Mouse (Mus musculus) limb, embryonic 13.5 days (tissue): Measurements from ENCODE around the gene Slc5a12. TPM values are rescaled to one million over a fixed set of nuclear protein-coding genes. Genes with fewer than 3 reads are reported as not detected.

ENCODE experiments used
- ATAC-seq: fragments of 200-750 bp; cut with Nextera tagmentation; 2 replicates; pipeline ENCODE4 v1.8.0; 2017; ENCODE audit warnings: low read depth, moderate number of reproducible peaks, moderate TSS enrichment; ENCODE audit not compliant: low FRiP score
- H3K27ac ChIP-seq: fragments of 300-500 bp; sonication (generic); 2 replicates; pipeline ENCODE4 v1.5.1; 2015; ENCODE audit warnings: inconsistent platforms, mild to moderate bottlenecking, moderate library complexity
- H3K27me3 ChIP-seq: fragments of 300-500 bp; sonication (generic); 2 replicates; pipeline ENCODE4 v1.6.1; 2015; ENCODE audit warnings: mild to moderate bottlenecking, inconsistent platforms
- H3K36me3 ChIP-seq: fragments of 300-500 bp; sonication (generic); 2 replicates; pipeline ENCODE4 v1.6.1; 2015; ENCODE audit warnings: inconsistent platforms, mild to moderate bottlenecking, moderate library complexity
- H3K4me1 ChIP-seq: fragments of 300-500 bp; sonication (generic); 2 replicates; pipeline ENCODE4 v1.6.1; 2015; ENCODE audit warnings: inconsistent platforms
- H3K4me2 ChIP-seq: fragments of 300-500 bp; sonication (generic); replicated peaks from 2 replicates; pipeline ENCODE4 v1.6.1; 2015; ENCODE audit warnings: inconsistent platforms, mild to moderate bottlenecking, moderate library complexity
- H3K4me3 ChIP-seq: fragments of 300-500 bp; sonication (generic); 2 replicates; pipeline ENCODE4 v1.5.1; 2015; ENCODE audit warnings: moderate library complexity, mild to moderate bottlenecking, inconsistent platforms
- H3K9ac ChIP-seq: fragments of 300-500 bp; sonication (generic); 2 replicates; pipeline ENCODE4 v1.6.1; 2015; ENCODE audit warnings: mild to moderate bottlenecking, inconsistent platforms
- H3K9me3 ChIP-seq: fragments of 300-500 bp; sonication (generic); 2 replicates; pipeline ENCODE4 v1.6.1; 2016; ENCODE audit warnings: inconsistent platforms
- WGBS: fragments of 180-500 bp; shearing (Covaris S2); methylation state at CpG from one replicate; pipeline ENCODE4 v1.1.7; 2015; 5-methylcytosine and 5-hydroxymethylcytosine counted together
- polyA plus RNA-seq: library from polyadenylated mRNA; unstranded; fragments of >200 nt; fragmentation: Nextera tagmentation; extraction: Ambion mirVana; gene quantifications from 2 replicates; pipeline ENCODE4 v1.2.1, GENCODE M21; 2015

Slc5a12 gene
- 0.05 TPM in 1 of 2 replicates, not detected in the other for polyA plus RNA-seq

DNA sequence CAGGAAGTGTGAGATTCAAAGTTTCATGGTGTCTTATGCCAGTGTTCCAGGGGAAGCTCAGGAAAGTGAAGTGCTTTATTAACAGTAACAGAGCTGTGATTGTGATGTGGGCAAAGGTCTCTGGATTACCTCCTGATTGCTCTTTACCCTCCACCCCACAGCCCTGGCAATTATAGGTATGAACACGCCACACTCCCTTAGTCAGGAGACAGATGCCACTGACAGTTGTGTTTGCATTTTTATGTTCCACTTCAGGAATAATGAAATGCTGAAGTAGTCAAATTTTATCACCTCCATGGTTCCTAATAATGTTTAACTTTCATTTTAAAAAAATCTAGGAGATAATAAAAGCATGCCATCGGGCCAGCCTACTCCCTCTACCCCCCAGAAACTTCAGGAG, at the start of gene Slc5a12:
Gene Slc5a12 (plus strand): TSS at position 367 of the 400 bp plus-strand sequence.
- Histone ChIP-seq H3K4me3 (no peak within 1 kb of the TSS), H3K27ac (no peak within 1 kb of the TSS), H3K4me2 (no peak within 1 kb of the TSS), H3K9me3 (no peaks in the 10 kb centered on the region), H3K27me3 (no peaks in the 10 kb centered on the region), H3K36me3 (no peaks in the 10 kb centered on the region), H3K9ac (no peak within 1 kb of the TSS), H3K4me1 (no peaks in the 10 kb centered on the region)
- no peak for ATAC-seq
- WGBS: 58% methylated on average over 2 of the region's 2 CpGs

DNA sequence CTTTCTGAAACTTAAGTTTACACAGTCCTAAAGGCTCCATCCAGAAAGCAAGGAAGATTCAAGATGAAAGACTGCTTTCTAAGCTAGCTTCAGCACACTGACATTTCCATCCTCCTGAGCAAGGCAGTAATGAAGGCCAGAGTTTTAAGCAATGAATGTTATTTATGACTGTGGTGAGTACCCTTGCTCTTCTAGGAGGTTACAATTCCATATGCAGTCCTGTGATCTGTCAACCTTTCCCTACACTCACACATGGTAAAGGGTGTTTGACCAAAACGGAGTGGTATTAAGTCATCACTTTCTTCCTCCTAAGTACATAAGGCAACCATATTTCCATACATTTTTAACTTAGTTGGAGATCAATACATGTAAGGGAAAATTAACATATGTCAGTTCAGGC, 41.0 kb upstream of the Slc5a12 start:
- Histone ChIP-seq H3K27me3 (no peaks in the 10 kb centered on the region), H3K4me1 (no peaks in the 10 kb centered on the region; the same call in 1 of the 2 replicates), H3K9ac (no peak overlapping the region), H3K27ac (no peak overlapping the region), H3K9me3 (no peaks in the 10 kb centered on the region), H3K4me2 (no peak overlapping the region), H3K36me3 (no peaks in the 10 kb centered on the region), H3K4me3 (no peak overlapping the region)
- whole genome bisulfite sequencing: 38% methylated on average over 1 of the region's 1 CpGs
- ATAC-seq: no peak

DNA sequence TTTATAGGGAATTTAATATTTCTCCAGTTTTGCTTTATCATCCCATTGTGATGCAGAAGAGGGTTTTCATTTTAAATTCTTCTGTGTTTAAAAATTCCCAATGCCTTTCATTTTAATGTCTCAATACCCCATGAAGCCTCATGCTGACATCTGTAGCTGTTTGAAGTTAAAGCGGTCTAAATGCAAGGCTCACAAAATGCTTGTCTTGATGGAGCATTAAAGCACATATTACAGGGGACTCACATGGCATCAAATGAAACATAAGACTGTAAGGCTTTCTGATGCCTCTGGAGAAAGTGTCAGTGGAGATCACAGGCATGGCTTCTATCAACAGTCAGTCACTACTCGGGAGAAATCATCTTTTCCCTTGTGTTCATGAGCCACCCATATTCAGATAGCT, 34.5 kb upstream of the Slc5a12 start:
- ATAC-seq: peak; percentile 34; the same call in 1 of the 2 replicates
- 44% methylated on average over 2 of the region's 2 CpGs for WGBS
- no peak overlapping the region; the same call in 1 of the 2 replicates for H3K27ac ChIP-seq
- H3K9ac ChIP-seq: no peak overlapping the region
- H3K4me2 ChIP-seq: no peak overlapping the region
- no peaks in the 10 kb centered on the region for H3K9me3 ChIP-seq
- H3K36me3 ChIP-seq: no peaks in the 10 kb centered on the region
- H3K4me1 ChIP-seq: peaks cover 12% of the 10 kb centered on the region; the same call in 1 of the 2 replicates
- no peaks in the 10 kb centered on the region for H3K27me3 ChIP-seq
- no peak overlapping the region for H3K4me3 ChIP-seq

DNA sequence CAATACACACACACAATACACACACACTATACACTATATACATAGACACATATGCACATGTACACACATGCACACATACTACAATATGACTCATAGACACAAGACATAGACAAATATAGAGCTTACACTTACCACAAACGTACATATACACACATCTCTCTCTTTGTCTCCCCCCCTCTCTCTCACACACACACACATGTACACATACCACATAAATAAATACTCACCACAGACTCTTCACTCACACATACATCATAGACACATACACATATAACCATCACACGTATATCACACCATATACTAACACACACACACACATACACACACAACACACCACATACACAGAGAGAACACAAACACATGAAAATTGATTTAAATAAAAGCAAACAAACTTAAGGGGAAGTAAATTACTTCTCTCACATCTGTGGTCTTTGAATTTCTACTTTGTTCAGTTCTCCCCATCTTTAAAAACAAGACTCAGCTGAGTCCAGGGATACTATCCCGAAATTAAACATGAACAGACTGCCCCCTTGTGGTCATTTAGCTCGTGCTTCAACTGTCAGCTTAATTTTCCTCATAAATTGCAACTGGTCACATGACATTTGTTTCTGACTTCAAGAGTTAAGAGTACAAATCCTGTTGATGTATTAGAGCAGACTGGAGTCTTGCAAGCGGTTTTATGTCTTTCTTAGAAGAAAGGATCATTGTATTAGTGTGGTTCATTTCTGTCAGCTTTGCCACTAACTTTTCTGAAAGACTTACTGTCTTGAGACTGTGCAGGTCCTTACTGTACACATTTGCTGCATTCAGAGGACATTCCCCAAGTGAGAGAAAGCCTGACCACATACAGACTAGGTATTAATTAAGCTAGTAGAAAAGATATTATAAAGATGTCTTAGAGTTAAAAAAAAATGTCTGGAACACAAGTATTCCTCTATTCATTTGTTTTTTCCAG, 32.1 kb upstream of the Slc5a12 start:
- peak; percentile 77 for ATAC-seq
- peak overlapping the region; percentile 39; the same call in 1 of the 2 replicates for H3K27ac ChIP-seq
- WGBS: 33% methylated on average over 5 of the region's 5 CpGs
- H3K4me2 ChIP-seq: no peak overlapping the region
- H3K36me3 ChIP-seq: no peaks in the 10 kb centered on the region
- H3K4me1 ChIP-seq: peaks cover 12% of the 10 kb centered on the region; the same call in 1 of the 2 replicates
- no peak overlapping the region for H3K9ac ChIP-seq
- no peaks in the 10 kb centered on the region for H3K9me3 ChIP-seq
- H3K4me3 ChIP-seq: no peak overlapping the region
- H3K27me3 ChIP-seq: no peaks in the 10 kb centered on the region

DNA sequence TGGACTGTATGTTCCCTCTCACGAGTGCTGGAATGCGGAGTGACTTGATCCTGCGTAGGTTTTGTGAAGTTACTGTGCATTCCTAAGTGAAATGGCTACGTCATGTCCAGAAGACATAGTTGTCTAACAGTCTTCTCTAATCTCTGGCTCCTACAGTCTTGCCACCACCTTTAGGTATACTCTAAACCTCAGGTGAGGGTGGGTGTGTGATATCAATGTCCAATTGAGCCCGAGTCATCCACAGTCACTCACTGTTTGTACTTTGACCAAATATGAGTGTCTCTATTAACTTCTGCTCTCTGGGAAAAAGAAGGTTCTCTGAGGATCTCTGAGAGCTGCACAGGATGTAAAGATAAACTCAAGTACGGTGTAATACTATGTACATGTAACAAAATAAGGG, 10.4 kb upstream of the Slc5a12 start:
- Histone ChIP-seq H3K9me3 (no peaks in the 10 kb centered on the region), H3K27me3 (no peaks in the 10 kb centered on the region), H3K4me2 (no peak overlapping the region), H3K27ac (no peak overlapping the region), H3K4me1 (no peaks in the 10 kb centered on the region), H3K36me3 (no peaks in the 10 kb centered on the region), H3K9ac (no peak overlapping the region), H3K4me3 (no peak overlapping the region)
- WGBS: 88% methylated on average over 6 of the region's 6 CpGs
- ATAC-seq: no peak

DNA sequence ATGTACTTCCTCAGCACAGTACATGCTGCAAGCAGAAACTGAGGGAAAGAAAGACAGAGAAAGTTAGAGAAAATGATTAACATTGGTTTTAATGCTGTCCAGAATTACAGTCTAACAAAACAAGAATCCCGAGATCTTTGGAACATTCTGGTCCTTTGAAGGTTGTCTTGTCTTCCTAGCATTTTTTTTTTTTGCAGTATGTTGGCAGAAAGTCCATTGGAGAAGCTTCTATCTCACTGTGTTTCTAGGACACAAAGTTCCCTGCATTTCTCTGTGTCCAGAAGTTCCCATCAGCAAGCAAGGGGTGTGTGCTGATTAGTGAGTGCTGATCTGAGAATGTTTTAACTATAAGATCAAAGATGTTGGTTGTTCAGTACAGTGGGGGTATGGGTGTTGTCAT, 7.1 kb upstream of the Slc5a12 start:
- Histone ChIP-seq H3K36me3 (no peaks in the 10 kb centered on the region), H3K4me1 (no peaks in the 10 kb centered on the region), H3K4me2 (no peak overlapping the region), H3K4me3 (no peak overlapping the region), H3K27me3 (no peaks in the 10 kb centered on the region), H3K27ac (no peak overlapping the region), H3K9ac (no peak overlapping the region), H3K9me3 (no peaks in the 10 kb centered on the region)
- ATAC-seq: no peak
- 85% methylated on average over 1 of the region's 1 CpGs for WGBS

DNA sequence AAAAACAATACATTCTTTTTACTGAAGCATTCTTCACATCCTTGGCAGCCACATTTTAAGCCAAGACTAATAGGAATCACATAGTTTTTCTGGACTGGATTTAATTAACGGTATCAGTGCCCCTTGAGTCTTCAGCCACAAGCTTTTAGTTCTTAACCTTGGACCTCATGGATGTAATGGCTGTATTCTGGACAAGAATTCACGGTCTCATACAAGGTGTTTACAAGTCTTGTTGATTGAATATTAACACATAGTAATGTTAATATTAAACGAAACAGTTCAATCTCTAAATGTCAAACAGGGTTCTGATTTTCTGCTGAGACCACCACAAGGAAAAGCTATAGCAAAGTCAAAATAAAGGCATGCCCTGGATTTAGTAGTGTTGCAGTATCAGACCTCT, 4.8 kb upstream of the Slc5a12 start:
- Histone ChIP-seq H3K9ac (no peak overlapping the region), H3K4me2 (no peak overlapping the region), H3K9me3 (no peaks in the 10 kb centered on the region), H3K4me1 (no peaks in the 10 kb centered on the region), H3K36me3 (no peaks in the 10 kb centered on the region), H3K4me3 (no peak overlapping the region), H3K27me3 (no peaks in the 10 kb centered on the region), H3K27ac (no peak overlapping the region)
- ATAC-seq: no peak
- WGBS: 46% methylated on average over 3 of the region's 3 CpGs

DNA sequence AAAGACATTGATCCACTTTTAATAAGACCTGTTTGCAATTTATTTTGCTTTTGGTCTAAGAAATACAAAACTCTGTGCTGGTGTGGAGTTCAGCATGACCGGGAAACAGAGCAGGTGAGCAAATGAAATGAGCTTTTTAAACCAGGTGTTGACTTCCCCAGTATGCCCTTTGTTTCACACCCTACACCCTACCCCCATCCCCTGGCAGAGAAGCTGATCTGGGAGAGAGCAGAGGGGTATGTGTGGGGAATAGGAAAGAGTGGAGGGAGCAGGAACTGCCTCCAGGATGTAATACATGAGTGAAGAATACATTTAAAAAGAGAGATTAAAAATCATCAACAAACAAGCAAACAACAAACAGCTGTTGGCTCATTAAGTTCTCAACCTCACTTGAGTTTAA, 47.3 kb downstream of the Slc5a12 start:
- Histone ChIP-seq H3K4me3 (no peak overlapping the region), H3K27me3 (no peaks in the 10 kb centered on the region), H3K27ac (no peak overlapping the region), H3K4me1 (no peaks in the 10 kb centered on the region), H3K4me2 (no peak overlapping the region), H3K36me3 (no peaks in the 10 kb centered on the region), H3K9ac (no peak overlapping the region), H3K9me3 (no peaks in the 10 kb centered on the region)
- ATAC-seq: no peak
- WGBS: 21% methylated on average over 1 of the region's 1 CpGs

DNA sequence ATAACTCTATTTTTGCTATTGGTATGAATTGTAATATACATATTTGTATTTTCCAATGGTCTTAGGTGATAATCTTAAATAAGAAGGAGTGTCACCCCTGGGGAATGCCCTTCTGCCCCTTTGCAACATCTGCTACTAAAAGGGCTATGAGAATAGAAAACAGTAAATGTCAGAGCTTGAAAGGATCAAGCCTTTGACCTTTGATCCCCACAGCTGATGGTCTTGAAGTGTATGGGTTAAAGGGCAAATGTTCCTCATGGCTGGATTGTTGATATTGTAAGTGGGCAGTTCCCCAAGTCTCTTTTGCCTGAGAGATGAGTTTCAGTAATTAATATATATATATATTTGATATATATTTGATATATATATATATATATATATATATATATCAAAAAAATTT, 47.7 kb downstream of the Slc5a12 start:
- Histone ChIP-seq H3K27ac (no peak overlapping the region), H3K27me3 (no peaks in the 10 kb centered on the region), H3K4me3 (no peak overlapping the region), H3K9ac (no peak overlapping the region), H3K36me3 (no peaks in the 10 kb centered on the region), H3K4me2 (no peak overlapping the region), H3K9me3 (no peaks in the 10 kb centered on the region), H3K4me1 (no peaks in the 10 kb centered on the region)
- no peak for ATAC-seq

DNA sequence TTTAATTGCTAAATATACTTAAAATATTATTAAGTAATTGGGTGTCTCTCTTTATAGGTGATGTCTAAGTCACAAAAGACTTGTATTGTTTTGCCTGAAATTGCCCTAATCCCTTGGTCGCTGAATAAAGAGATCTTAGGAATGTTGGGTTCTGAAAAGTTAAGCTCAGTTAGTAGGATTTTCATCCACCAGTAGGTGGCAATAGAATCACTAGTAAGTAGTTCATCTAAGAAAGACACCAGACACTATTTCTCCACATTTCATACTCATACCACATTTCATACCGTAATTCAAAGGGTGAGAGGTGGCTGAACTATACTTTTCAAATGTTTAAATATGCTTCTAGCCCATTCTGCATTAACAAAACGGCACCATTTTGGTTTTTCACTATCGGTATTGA, 66.2 kb downstream of the Slc5a12 start:
- Histone ChIP-seq H3K27ac (no peak overlapping the region), H3K27me3 (no peaks in the 10 kb centered on the region), H3K9ac (no peak overlapping the region), H3K36me3 (no peaks in the 10 kb centered on the region), H3K4me3 (no peak overlapping the region), H3K4me2 (no peak overlapping the region), H3K9me3 (no peaks in the 10 kb centered on the region), H3K4me1 (no peaks in the 10 kb centered on the region)
- 45% methylated on average over 4 of the region's 4 CpGs for WGBS
- no peak for ATAC-seq

DNA sequence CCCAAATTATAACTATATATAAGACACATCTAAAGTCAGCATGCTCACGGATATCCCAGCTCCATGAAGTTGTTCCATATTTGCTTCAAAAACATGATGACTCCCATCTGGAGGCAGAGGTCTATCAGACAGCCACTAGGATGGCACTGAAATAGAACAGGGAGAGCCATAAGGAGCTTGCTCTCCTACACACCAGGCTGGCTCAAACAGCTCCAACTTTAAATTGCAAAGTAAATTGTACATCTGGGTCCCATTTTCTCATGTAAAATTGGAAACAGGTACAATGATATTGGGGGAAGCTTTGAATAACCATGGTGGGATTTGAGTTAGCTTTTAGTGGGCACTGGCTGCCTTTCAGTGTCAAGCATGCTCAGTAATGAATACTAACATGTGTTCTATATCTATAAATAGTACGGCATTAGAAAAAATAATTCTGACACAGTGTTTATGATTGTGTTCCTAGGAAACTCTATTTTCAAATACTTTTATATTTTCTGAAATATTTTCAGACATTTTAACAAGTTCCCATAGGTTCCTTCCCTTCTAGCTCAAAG, 74.0 kb downstream of the Slc5a12 start:
- H3K27me3 ChIP-seq: no peaks in the 10 kb centered on the region
- H3K36me3 ChIP-seq: no peaks in the 10 kb centered on the region
- no peaks in the 10 kb centered on the region for H3K9me3 ChIP-seq
- H3K4me2 ChIP-seq: no peak overlapping the region
- no peak overlapping the region for H3K27ac ChIP-seq
- H3K9ac ChIP-seq: no peak overlapping the region
- peaks cover 3% of the 10 kb centered on the region for H3K4me1 ChIP-seq
- 33% methylated on average over 2 of the region's 2 CpGs for WGBS
- ATAC-seq: peak; percentile 84
- no peak overlapping the region for H3K4me3 ChIP-seq
